Mouse (Mus musculus): ENCODE results near the gene Fam160a1.

The Fam160a1 gene

DNA sequence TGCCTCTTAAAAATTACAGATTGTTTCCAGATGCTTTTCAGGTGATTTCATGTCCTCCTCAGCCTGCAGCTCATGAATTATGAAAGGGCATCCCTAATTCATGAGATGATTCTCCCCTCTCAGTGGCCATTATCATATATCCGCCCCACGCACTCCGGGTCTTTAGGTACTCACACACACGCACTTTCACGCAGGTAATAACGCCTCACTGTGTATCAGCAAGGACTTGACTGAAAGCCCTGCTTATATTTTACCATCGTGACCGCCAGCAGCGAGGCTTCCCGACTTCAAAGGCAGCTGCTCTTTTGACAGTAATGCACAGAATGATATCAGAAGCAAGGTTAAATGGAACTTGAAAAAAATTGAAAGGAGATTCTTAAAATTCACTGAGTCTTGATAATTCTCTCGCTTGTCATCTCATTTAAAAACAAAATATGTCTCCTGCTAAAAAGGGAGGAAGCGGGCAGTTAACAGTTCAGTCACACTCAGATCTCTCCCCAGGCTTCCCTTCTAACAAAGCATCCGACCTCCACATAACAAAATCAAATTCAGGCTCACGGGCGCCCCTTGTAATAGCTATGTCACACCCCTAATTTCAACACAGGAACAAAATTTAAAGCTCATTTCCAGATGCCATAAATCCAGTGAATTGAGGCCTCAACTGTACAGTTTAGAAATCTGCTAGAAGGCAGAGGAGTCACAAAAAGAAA is 3.9 kb upstream of the Fam160a1 start:
- DNase-seq = no peak

DNA sequence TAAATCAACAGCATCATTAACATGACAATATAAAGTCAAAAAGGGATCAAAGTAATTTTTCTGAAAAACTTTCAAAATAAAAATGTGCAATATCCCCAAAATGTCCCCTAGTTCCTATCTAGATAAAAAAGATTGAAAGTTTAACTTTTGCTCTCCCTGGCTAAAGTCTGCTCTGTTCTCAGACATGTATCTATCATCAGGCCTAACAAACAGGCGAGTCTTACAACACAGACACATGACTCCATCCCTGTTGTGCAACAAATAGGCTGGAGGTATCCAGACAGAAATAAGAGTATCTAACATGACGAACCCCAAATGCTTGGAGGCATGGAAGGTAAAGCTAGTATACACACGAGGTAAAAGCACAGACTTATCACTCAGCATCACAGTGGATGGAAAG is 2.2 kb upstream of the Fam160a1 start:
- DNase-seq = no peak

DNA sequence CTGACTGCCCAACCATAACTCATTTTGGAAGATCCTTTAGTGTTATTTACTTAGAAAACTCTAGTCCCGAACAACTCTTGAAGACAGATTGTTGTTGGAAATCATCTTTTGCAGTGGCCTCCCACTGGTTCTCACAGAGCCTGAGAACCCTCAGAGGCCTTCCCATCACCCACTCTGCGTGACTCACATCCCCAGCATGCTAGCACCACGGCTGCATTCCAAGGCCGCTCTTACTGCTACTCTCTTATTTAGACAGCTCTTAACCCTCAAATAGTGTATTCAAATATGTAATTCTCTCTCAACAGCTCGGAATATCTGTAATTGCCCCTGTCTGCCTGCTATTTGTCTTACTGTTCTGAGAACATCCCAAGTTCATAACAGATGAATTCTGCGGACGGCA is 2.9 kb downstream of the Fam160a1 start:
- DNase-seq = peak; percentile 51

DNA sequence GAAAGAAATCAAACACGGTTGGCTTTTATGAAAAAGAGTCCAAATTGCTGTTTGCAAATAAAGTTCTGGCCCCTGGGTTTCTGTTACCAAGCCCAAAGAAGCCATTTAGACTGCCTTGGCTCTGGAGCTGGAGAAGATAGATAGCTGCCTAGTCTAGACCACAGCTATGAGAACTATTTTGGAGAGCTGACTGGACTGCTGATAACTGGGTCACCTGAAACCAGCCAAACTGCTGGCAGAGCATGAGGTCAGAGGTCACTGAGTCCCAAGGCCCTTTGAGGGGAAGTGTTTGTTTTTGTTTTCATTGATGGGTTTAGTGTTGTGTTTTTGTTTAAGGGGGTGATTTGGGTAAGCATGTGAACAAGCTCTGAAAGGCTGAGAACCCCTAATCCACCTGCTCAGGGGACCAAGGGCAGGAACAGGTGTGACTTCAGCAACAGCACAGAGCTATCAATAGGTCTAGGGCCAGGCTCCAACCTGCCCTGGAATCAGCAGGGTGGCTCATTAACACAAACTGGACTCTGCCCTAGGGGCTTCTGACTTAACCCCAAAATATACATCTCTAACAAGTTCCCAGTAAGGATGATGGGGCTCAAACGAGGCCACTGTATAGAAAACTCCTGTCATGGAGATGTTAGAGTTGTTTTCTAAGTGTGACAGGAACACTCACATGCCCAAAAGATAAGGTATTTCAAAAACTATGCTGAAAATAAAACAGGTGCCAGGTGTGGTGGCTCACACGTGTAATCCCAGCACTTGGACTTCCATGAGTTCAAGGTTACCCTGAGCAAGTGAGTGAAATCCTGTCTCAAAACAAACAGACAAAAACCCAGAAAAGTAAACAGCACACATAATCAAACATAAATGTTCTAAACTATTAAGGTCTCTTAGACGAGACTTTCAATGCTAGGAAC is 3.7 kb downstream of the Fam160a1 start:
- no peak for DNase-seq

DNA sequence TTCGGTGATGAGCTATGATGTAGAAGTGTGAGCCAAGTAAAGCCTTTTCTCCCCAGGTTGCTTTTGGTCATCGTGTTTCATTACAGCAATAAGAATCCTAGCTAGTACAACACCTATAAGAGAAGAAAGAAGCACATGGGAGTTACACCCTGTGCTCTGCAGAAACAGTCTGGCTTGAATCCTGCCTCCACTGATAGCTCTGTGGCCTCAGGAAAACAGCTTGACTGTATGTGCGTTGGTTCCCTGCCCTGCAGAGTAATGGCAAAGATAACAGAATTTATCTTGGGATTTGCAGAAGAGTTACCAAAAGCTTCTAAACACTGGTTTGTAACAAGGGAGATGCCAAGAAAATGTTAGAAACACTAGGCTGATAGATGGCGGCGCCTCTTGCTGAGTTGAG is 5.1 kb downstream of the Fam160a1 start:
- DNase-seq = no peak

GRCm38 (mm10) chr3:85793166-85793565 is 23.9 kb downstream of the Fam160a1 start:
- DNase-seq = no peak

DNA sequence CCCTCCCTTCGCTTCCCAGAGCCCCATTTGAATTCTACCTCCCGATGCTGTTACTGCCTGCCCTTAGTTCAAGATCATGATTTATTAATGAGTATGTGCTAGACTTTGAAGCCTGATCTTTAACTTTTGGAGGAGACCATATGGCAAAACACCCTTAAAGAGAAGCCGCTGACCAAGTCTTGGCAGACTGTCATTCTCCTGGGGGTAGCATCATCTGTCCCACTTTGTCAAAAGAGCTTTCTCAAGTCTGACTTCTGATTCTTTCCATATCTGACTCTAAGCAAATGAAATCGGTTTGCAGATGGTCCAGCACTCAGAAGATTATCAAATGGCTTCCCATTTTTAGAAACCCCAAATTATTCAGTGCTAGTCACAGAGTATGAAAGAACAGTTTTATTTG is 27.3 kb downstream of the Fam160a1 start:
- no peak for DNase-seq

DNA sequence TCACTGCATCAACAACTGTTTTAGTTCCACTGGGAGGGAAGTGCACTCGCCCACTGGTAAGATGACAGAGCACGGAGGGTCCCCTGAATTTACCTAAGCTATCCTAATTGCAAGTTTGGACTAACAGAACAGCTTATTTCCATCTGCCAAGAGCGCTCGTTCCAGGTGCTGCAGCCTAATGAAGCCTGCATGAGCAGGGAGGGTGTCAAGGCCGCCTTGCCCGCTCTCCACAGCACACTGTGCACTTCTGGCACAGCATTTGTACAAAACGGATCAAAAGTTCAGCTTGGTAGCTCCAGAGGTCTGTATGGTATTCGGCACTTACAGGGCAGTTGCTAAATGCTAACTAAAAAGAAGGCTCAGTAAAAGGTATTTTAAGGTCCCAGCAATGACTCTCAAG is 30.6 kb downstream of the Fam160a1 start:
- no peak for DNase-seq

DNA sequence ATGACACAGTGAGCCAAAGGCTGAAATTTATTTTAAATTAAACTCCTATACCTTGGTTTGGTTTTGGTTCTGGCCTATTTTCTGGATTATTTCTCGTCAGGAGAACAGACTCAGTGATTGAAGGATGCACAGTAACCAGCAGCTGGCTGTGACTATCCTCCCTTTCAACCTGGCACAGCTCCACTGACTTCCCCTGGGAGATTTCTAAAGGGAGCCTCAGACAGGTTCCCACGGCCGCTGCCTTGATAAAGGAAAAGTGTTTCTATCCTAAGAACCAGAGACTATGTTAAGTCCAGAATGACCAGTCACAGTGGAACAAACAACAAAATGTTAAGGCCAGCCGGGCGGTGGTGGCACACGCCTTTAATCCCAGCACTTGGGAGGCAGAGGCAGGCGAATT is 36.2 kb downstream of the Fam160a1 start:
- DNase-seq = no peak

DNA sequence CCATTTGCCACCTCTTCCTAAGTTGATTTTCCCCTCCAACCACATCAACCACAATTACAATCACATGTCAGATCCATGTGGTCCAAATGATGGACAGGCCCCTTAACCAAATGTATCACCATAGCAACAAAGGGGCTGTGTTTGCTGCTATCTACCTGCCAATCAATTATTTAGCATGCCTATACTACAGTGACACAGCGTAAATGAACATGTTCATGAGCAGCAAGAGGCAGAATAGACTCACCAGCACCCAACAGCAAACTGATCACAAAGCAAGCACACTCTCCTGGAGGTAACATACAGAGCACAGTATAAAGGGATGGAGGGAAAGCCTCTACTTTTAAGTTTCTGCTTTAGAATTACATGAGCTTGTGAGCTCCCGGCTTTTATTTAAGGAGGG is 36.8 kb downstream of the Fam160a1 start:
- no peak for DNase-seq

DNA sequence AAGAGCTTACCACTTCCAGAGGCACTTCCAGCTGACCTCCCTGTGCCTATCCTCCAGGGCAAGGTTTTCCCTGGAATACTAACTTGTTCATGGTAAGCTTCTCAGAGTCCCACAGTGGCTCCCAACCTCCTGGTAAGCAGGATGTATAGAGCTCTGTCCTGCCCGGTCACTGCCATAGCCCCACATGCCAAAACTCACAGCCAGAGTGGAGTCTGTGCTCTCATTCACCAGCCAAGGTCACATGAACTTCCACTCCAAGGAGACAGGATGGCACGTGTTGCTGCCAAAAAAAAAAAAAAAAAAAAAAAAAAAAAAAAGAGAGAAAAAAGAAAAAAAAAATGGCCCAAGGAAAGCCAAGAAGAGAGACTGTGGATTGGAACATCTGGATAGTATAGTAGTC is 39.2 kb downstream of the Fam160a1 start:
- no peak for DNase-seq

GRCm38 (mm10) chr3:85777356-85777755 is 39.7 kb downstream of the Fam160a1 start:
- no peak for DNase-seq

- no peak for DNase-seq
These were observed 40.4 kb downstream of the Fam160a1 start for GRCm38 (mm10) chr3:85776707-85777106.

DNA sequence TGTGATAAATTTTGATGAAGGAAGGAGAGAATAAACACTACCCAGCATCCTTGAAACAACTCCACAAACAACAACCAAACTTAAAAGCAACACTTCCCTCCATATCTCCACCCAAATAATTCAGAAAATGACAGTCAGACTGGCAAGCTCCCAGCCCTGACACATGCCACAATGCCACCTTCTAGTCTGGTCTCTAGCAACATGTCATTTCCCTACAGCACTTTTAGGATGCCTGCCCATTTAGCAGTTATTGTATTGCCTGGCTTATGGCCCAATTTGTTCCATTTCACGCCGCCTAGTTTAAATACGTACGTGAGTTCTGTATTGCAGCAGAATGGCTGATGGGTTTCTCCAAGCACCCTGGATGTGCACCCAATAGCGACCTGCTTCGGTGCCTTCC is 41.0 kb downstream of the Fam160a1 start:
- no peak for DNase-seq

DNA sequence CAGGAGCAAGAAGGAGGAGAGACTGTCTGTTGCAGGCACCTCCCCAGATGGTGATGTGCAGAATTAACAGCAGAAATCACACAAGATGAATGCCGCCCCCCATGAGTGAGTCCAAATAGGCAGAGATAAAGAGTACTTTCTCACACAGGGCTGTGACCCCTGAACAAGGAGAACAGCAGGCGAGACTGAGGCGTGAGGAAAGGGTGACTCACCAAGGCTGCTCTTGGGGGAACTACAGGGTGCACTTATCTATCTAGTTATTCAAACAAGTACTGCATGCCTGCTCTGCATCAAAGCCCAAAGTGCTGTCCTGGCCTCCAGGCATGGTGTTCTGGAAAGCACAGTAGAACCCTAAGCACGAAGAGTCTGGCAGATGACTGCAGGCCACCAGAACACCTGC is 43.2 kb downstream of the Fam160a1 start:
- DNase-seq = no peak

DNA sequence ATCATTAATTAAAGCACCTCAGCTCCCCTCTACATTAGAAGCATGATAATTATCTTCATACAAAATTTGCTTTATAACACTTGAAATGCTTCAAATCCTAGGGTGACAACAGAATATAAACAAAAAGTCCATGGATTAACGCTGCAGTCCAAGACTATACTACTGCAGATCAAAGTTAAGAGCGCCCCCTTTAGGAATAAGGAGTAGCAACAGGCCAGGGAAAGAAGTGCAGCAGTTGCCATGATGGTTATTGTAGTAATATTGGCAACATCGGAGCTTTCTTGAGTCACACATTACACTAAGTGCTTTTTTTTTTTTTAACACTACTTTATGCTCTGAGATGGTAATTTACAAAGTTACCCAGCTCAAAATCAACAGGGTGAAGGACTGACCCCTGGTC is 43.7 kb downstream of the Fam160a1 start:
- DNase-seq = no peak

DNA sequence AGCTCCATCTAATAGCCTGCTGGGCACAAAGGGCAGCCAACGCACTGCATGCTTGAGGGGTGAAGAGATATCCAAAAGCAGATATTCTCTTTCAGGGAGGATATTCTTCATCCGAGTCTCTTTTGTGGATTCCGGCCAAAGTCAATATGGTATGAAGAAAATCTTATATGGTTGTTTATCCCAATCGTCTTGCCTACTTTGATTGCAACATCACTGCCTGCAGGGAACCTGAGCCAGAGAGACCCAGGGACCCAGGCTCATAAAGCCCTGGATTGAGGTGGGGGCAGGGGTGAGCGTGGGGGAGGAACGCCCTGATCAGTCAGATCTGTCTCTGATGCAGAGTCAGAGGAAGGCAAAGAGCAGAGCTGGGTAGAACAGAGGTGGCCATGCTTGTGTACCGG is 52.2 kb downstream of the Fam160a1 start:
- no peak for DNase-seq

DNA sequence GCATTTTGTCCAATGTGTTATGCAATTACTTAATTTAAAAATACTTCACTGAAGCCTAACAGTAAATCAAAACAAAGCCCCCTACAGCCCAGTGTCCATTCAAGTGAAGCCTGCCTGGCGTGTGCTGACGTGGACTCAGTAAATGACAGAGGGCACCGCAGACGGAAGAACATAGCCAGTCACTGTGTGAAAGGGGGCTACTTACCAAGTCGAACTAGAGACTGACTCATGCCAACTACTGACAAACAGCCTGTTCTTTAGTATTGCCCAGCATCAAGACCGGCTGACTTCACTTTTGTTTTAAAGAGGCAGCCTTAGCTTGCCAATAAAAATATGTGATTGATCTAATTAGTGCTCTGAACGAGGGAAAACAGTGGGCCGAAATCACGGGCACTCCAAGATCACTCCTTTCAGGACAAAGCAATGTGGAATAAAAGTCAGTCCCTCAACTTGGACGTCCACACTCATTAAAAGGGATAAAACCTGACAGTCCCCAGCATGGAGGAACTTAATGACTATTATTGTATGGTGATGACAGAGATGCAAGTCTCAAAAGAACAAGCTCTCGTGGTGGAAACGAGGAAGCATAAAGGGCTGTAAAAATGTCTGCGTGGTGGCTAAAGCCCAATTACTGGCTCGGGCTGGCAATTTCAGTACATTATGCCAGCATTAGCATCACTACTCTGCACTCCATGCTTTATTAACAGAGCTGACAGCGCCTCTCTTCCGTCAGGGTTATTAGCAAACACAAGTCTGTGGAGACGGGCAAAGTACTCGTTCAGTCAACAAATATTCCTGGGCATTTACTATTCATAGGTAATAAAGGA is 52.9 kb downstream of the Fam160a1 start:
- DNase-seq = no peak

DNA sequence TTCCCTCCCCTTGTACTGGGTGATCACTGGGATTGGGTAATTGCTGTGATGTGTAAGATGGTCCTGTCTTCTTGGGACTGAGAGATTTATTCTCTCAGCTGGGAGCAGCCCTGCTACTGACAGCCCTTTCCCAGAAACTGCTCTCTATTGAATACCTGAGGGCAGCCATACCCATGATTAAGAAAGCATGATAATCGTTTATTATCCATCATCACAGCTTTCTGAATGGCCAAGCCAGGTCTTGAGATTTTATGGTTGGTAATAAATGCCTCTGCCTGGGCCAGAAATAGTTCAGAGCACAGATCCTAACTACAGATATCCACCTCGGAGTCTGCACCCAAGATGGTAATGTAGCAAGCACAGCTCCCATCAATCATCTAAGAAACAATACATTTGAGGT is 59.1 kb downstream of the Fam160a1 start:
- no peak for DNase-seq

DNA sequence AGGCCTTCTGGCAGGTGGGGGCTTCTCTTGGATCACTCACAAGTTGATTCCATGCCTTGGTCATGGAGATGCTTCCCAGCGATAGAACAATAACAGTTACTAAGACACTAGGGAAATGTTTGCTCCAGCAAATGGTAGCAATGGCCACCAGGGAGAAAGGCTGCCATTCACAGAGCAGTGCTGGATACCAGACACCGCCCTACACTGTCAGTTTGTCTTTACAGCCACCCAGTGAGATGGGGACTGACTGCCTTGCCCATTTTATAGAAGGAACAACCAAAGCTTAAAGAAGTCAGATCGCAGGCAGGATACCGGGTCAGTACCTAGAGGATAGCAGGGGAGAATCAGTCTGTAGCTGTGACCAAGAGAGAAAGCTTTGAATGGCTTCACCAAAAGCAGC is 59.7 kb downstream of the Fam160a1 start:
- no peak for DNase-seq

DNA sequence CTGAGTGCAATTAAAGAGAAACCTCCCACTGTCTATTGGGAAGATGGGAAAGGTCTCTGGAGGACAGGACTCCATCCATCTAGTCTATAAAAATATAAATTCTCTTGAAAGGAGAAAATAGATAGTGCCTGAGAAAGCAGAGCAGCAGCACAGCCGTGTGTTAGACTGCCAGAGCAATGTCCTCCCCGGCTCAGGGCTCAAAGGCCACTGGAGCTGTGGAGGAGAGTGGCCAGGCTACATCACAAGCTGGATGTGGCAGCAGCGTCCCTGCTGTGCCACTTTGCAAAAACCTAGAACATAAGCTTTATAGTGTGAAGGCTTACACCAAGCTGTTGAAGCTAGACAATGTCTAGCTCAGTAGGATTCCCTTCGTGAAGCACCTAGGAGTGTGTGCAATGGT is 67.7 kb downstream of the Fam160a1 start:
- DNase-seq = no peak

- DNase-seq = no peak
These were observed 68.2 kb downstream of the Fam160a1 start for GRCm38 (mm10) chr3:85748863-85749262.

DNA sequence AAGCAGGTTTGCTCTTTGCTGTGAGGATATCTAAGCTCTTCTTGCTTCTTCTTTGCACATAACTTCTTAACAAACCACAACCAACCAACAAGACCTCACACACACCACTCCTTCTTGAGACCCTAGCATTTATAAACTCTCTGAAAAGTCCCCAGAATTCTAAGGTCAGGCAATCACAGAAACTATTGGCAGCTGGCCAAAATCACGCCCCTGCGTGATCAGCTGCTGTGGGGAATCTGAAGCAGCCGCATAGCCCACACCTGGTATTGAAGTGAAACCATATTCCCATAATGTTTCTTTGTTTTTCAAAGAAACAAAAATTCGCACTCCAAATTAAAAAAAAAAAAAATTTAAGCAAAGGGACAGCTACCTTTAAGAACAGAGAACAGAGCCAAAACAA is 71.0 kb downstream of the Fam160a1 start:
- no peak for DNase-seq

GRCm38 (mm10) chr3:85741767-85742166 is 75.3 kb downstream of the Fam160a1 start:
- DNase-seq = no peak
